Mouse (Mus musculus) lung, postnatal 14 days (tissue): ENCODE data around the gene Amigo1.
A peak's percentile ranks its signal among the peaks of the same experiment; 100 is the strongest.

Experiments used
- DNase-seq: peaks from one replicate; pipeline ENCODE4 v3.0.0; 2021

Amigo1 gene

GRCm38 (mm10) chr3:108184742-108185141 is 1.4 kb upstream of the Amigo1 start:
- DNase-seq, result no peak

- no peak for DNase-seq
Observed at GRCm38 (mm10) chr3:108185460-108186097, 556 bp upstream of the Amigo1 start.

- DNase-seq, result no peak
Observed at GRCm38 (mm10) chr3:108187111-108187795, 1.1 kb downstream of the Amigo1 start.

GRCm38 (mm10) chr3:108188716-108189490 is 2.8 kb downstream of the Amigo1 start:
- DNase-seq, result no peak

GRCm38 (mm10) chr3:108189897-108190296 is 3.8 kb downstream of the Amigo1 start:
- no peak for DNase-seq

- DNase-seq, result no peak
Observed at GRCm38 (mm10) chr3:108193686-108194085, 7.6 kb downstream of the Amigo1 start.

- no peak for DNase-seq
Observed at GRCm38 (mm10) chr3:108195287-108195686, 9.2 kb downstream of the Amigo1 start.

- no peak for DNase-seq
Observed at GRCm38 (mm10) chr3:108195941-108196590, 9.9 kb downstream of the Amigo1 start.

- peak; percentile 55 for DNase-seq
Observed at GRCm38 (mm10) chr3:108197066-108197497, 10.9 kb downstream of the Amigo1 start.

GRCm38 (mm10) chr3:108199231-108199630 is 13.1 kb downstream of the Amigo1 start:
- DNase-seq, result no peak

- DNase-seq, result peak; percentile 96
Observed at GRCm38 (mm10) chr3:108200329-108201323, 14.5 kb downstream of the Amigo1 start, which contains the start of gene Cyb561d1. Gene Cyb561d1, minus strand, starts transcription at chr3:108201212.

- no peak for DNase-seq
Observed at GRCm38 (mm10) chr3:108202506-108202905, 16.4 kb downstream of the Amigo1 start.

GRCm38 (mm10) chr3:108203212-108203611 is 17.1 kb downstream of the Amigo1 start:
- no peak for DNase-seq

- peak; percentile 90 for DNase-seq
Observed at GRCm38 (mm10) chr3:108203621-108204325, 17.6 kb downstream of the Amigo1 start.

GRCm38 (mm10) chr3:108204470-108204869 is 18.3 kb downstream of the Amigo1 start:
- no peak for DNase-seq

- no peak for DNase-seq
Observed at GRCm38 (mm10) chr3:108205601-108206000, 19.5 kb downstream of the Amigo1 start.

GRCm38 (mm10) chr3:108206731-108207375 is 20.7 kb downstream of the Amigo1 start:
- DNase-seq, result no peak

GRCm38 (mm10) chr3:108209001-108209400 is 22.9 kb downstream of the Amigo1 start:
- DNase-seq, result no peak

- no peak for DNase-seq
Observed at GRCm38 (mm10) chr3:108209536-108209935, 23.4 kb downstream of the Amigo1 start.

- peak; percentile 92 for DNase-seq
Observed at GRCm38 (mm10) chr3:108209946-108210770, 24.0 kb downstream of the Amigo1 start.
